Mouse (Mus musculus) gastrocnemius, postnatal 36 days (tissue): ENCODE results near the gene Pitpnm3. TPM values are rescaled to one million over a fixed set of nuclear protein-coding genes. Genes with fewer than 3 reads are reported as not detected.

Experiments used
- DNase-seq, 2 experiments: peaks; one replicate each; pipeline ENCODE4 v3.0.0; 2022
- intact Hi-C: fragments of 180-260 bp; cut with DNase I; formaldehyde crosslinking; loops from one replicate; pipeline ENCODE4 v1.15.1; 2025
- total RNA-seq, 2 experiments: library from RNA; stranded (reverse); gene quantifications; 2 replicates each; pipeline ENCODE4 v1.2.3; 2021

The Pitpnm3 gene
- total RNA-seq, 2 experiments from 2014 or later, result 1.1 to 1.9 TPM

DNA sequence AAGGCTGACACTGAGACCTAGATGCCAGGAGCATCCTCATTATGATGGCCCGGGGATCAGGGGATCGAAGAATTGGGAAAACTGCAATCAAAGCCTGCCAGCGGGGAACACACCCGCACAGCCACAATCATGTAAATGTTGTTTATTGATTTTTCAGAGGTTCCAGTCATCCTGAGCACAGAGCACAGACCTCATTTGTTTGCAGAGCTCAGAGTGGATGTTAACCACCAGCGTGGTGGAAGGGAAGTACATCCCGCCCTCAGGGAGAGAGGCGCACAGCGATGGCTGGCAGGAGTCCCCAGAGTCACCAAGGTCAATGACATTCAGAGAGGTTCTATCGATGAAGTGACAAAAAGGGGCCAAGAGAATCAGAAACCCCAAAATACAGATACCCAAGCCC lies 107.7 kb downstream of the Pitpnm3 start:
- intact Hi-C loops, result no loop called here
- DNase-seq, result no peak

DNA sequence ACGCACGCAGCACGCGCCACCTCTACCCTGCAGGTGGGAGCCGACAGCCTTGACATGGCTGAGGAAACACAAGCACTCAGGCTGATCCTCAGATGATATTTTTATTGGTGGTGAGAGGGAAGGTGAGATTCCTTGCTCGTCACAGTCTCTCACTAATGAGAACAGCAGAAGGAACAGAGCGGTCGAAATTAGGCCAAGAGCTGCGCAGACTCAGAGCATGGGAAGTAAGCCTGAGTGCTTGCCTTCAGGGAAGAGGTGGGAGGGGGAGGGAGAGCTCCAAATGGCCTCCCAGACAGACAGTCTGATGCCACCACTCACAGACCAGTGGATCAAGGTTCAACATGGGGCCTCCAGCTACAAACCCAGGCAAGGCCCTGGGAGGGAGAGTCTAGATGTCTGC lies 109.1 kb downstream of the Pitpnm3 start:
- intact Hi-C loops, result no loop called here

GRCm38 (mm10) chr11:72025843-72026242 lies 109.7 kb downstream of the Pitpnm3 start:
- intact Hi-C loops, result loop anchor here (2.0 kb wide), 1 partner anchor 31 kb away; no protein-coding TSS in a partner anchor
- no peak for DNase-seq

More for the DNA sequence above, 109.1 kb downstream of the Pitpnm3 start:
- DNase-seq, result no peak

DNA sequence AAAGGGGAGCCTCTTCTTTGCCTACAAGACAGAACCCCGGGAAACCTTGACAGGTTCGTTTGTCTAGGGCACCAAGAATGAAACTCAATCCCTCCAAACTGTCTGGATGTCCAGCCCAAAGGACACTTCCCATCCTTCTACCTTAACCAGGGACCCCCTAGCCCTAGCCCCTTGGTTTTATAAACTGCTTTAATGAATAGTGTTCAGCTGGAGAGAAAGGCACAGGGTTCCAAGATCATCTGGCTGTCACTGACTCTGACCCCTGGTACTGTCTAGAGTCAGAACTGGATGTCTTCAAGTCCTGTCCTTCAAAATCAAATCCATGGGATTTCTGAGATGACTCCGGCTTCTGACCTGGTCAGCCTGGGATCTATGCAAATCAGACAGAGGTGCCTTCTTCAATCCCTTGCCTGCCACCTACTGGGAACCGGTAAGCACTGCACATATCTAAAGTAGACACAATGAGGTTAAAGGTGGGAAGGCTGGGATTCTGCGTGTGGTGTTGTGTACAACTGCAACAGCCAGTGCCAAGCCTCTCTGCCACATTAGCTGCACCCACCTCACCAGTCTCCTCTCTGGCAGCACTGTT lies 111.3 kb downstream of the Pitpnm3 start:
- peak in 1 of 2 experiments; percentile 47 for DNase-seq
- intact Hi-C loops, result loop anchor here (2.0 to 5.0 kb wide), 2 partner anchors 29 to 352 kb away; no protein-coding TSS in a partner anchor

DNA sequence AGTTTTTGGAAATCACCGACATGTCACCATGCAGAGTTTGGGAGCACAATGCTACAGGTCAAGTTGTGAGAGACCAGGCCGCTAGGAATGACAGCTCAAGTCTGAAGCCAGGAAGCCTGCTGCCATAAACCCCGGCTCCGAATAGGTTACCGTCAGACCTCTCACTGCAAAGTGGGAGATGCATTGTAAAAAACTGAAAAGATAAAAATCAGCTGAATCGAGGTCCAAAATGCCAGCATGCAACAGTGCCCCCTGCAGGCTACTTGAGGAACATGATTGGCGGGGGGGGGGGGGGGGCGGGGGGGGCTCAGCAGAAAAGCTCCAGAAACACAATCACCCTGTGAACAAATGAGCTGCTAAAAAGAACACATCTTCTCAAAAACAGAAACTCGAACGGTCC lies 112.0 kb downstream of the Pitpnm3 start:
- intact Hi-C loops, result loop anchor here (5.0 kb wide), 1 partner anchor 351 kb away; no protein-coding TSS in a partner anchor

GRCm38 (mm10) chr11:72022827-72023226 lies 112.8 kb downstream of the Pitpnm3 start:
- DNase-seq, result no peak
- intact Hi-C loops, result loop anchor here (5.0 kb wide), 1 partner anchor 351 kb away; no protein-coding TSS in a partner anchor

More for the DNA sequence above, 112.0 kb downstream of the Pitpnm3 start:
- no peak for DNase-seq

DNA sequence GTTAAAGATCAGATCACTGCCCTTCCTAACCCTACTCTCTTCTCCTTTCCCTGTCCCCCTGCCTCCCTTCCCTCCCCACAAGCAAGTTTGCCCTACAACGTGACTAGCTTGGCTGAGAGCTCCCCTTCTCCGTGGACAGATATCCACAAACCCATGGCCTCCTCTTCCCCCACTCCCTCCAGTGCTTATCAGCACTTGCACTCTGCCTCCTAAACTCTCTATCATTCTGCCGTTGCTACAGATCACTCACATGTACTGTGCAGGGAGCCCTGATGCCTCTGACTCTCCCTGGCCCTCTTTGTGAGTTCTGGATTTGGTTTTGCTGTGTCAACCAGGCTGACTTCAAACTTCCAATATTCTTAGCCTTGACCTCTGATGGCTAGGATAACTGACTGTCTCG lies 114.6 kb downstream of the Pitpnm3 start:
- intact Hi-C loops, result loop anchor here (5.0 kb wide), 1 partner anchor 349 kb away; no protein-coding TSS in a partner anchor
- DNase-seq, result no peak

DNA sequence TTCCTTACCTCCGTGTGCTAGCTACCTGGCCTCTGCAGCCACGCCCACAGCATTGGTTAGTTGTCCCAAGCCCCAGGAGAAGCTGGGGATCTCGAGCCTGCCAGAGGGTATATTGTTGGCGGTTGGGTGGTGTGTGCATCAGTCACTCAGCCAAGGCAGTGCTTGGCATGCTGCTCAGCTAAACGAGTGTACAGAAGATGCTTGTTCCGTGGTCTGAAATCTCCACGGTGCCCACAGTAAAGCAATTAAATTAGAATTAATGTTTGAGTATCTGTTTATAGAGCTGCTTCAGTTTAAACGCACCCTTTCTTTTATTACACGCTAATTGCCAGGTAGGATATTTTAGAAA lies 118.4 kb downstream of the Pitpnm3 start:
- no peak for DNase-seq
- intact Hi-C loops, result no loop called here

GRCm38 (mm10) chr11:72016518-72017252 lies 118.9 kb downstream of the Pitpnm3 start:
- intact Hi-C loops, result no loop called here
- DNase-seq, result no peak

- no peak for DNase-seq
- intact Hi-C loops, result no loop called here
These were observed 120.9 kb downstream of the Pitpnm3 start for GRCm38 (mm10) chr11:72014674-72015073.

GRCm38 (mm10) chr11:72011955-72012354 lies 123.6 kb downstream of the Pitpnm3 start:
- intact Hi-C loops, result no loop called here
- DNase-seq, result no peak

GRCm38 (mm10) chr11:72010940-72011722 lies 124.4 kb downstream of the Pitpnm3 start:
- DNase-seq, result no peak
- intact Hi-C loops, result no loop called here

GRCm38 (mm10) chr11:72010367-72010766 lies 125.2 kb downstream of the Pitpnm3 start:
- intact Hi-C loops, result no loop called here
- no peak for DNase-seq

- DNase-seq, result no peak
- intact Hi-C loops, result no loop called here
These were observed 130.0 kb downstream of the Pitpnm3 start for GRCm38 (mm10) chr11:72005547-72005946.

DNA sequence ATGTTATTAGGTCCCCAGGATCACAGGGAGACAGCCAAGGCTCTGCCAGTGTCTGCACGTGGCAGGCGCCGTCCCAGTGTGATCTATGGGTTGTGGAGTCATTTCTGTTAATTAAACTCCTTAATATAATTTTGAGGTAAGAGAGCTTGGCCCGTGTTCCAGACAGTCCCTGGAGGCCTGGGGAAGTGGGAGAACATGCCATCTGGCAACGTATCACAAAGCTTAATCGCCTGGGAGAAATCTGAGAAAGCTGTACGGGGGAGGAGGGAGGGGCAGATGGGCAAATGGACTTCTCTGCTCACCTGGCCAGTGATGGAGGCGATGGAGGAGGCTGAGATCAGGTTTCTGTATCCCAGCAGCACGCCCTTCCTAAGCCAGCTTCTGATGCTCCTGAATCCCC lies 132.4 kb downstream of the Pitpnm3 start:
- DNase-seq, result no peak
- intact Hi-C loops, result no loop called here

GRCm38 (mm10) chr11:72002138-72002853 lies 133.3 kb downstream of the Pitpnm3 start:
- intact Hi-C loops, result no loop called here
- DNase-seq, result peak in 1 of 2 experiments; percentile 37

- intact Hi-C loops, result no loop called here
- DNase-seq, result no peak
These were observed 135.4 kb downstream of the Pitpnm3 start for GRCm38 (mm10) chr11:72000194-72000593.
